Mouse (Mus musculus): ENCODE data around the gene Crebl2. TPM values are rescaled to one million over a fixed set of nuclear protein-coding genes. Genes with fewer than 3 reads are reported as not detected.

Gene Crebl2
- polyA plus RNA-seq, 1 experiment from 2014 or later: 2.6 TPM

DNA sequence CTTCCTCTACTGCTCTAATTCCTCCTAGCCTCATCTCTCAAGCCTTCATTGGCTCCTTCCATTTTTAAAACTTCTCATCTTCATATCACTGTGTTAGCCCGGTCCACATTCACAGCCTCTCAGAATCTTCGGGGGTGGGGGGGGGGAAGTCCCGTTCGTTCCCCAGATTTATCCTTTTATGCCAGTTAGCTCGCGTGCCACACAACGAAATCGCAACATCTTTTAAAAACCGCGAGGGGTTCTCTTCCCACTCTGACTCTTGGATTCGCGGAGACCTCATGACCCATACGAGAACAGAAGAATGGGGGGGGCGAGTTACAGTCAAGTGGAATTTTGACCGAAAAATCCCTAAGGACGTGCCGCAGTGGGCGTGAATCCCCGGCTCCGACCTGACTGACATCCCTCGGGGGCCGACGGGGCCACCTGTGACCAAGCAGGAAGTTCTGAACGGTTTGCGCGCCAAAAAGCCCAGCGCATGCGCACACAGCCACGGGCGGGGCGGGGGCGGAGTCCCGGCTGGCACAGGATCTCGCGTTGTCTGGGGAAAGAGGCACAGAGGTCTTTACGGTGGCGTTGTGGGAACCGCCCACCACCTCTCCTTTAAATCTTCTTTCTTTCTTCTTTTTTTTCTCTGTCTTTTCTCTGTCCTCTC is 67.6 kb downstream of the Crebl2 start:
- H3K4me3 ChIP-seq: peak overlapping the region; percentile 64
- H3K9me3 ChIP-seq (replicated peaks): no peaks in the 10 kb centered on the region
- H3K36me3 ChIP-seq (ENCODE audit: poor library complexity, severe bottlenecking): no peaks in the 10 kb centered on the region
- no peaks in the 10 kb centered on the region for H3K27me3 ChIP-seq
- WGBS: under 1% methylated on average over 38 of the region's 38 CpGs
- ATAC-seq: peak; percentile 92
- peak overlapping the region; percentile 92 for H3K9ac ChIP-seq
- peak overlapping the region; percentile 100 for H3K27ac ChIP-seq
- peaks cover 26% of the 10 kb centered on the region for H3K4me1 ChIP-seq
- peak overlapping the region; percentile 75 for H3K4me2 ChIP-seq

DNA sequence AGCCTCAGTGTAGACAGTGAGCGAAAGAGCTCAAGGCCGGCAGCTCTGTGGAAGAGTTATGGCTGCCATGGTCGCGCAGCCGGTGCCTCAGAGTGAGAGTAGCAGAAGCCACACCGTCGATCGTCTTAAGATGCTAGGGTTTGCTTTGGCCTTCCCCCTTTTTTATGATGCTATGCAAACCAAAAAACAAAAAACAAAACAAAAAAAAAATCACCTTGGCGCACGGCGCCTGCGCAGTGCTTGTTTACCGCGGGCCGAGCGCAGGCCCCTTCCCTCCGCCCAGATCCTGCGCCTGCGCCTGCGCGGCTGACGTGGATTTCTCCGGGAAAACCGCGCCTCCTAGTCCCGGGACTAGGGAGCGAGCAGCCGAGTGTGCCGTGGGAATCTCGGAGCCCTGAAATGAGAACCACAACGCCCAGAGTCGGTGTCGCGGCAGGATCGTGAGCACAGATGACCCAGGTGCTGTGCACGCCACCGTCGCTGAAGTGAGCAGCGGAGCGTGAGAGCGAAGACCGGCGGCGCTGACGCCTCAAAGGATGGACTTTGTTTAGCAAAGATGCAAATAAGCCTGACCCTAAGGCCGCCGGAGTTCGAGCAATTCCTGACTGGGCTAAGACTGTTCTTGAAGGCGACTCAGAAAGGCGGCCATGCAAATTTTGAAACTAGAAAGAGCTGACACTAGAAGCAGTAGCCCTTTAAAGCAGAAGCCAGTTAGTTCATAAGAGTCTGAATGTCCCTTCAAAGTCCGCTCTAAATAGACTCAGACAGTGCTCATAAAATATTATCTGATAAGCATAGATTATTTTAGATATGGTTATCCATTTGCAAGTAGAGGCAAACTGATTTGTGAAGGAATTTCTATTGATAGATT is 68.4 kb downstream of the Crebl2 start, which contains the start of gene Gpr19:
Gene Gpr19 (minus strand): TSS at position 484 of the 871 bp plus-strand sequence.
- peak; percentile 94 for ATAC-seq
- peaks cover 26% of the 10 kb centered on the region for H3K4me1 ChIP-seq
- no peaks in the 10 kb centered on the region for H3K27me3 ChIP-seq
- no peaks in the 10 kb centered on the region for H3K9me3 ChIP-seq (replicated peaks)
- no peaks in the 10 kb centered on the region for H3K36me3 ChIP-seq (ENCODE audit: poor library complexity, severe bottlenecking)
- H3K27ac ChIP-seq: peak within 1 kb of the TSS; percentile 100
- H3K4me2 ChIP-seq: peak within 1 kb of the TSS; percentile 75
- under 1% methylated on average over 51 of the region's 51 CpGs for WGBS
- peak within 1 kb of the TSS; percentile 92 for H3K9ac ChIP-seq
- H3K4me3 ChIP-seq: peak within 1 kb of the TSS; percentile 64

DNA sequence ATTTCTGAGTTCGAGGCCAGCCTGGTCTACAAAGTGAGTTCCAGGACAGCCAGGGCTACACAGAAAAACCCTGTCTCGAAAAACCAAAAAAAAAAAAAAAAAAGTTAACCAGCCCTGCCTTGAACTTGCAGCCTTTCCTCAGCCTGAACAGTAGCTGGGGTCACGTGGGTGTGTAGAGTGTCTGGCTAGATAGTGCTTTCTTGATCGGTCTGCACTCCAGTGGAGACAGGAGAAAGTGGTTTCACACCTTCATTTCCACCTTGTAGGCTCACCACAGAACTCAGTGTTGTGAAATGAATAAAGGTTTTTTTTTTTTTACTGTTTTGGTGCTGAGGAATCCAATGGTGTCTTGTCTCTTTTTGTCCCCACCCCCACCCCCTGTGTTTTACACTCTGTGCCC is 73.4 kb downstream of the Crebl2 start:
- 88% methylated on average over 3 of the region's 4 CpGs for WGBS
- no peak overlapping the region for H3K4me3 ChIP-seq
- no peaks in the 10 kb centered on the region for H3K9me3 ChIP-seq (replicated peaks)

DNA sequence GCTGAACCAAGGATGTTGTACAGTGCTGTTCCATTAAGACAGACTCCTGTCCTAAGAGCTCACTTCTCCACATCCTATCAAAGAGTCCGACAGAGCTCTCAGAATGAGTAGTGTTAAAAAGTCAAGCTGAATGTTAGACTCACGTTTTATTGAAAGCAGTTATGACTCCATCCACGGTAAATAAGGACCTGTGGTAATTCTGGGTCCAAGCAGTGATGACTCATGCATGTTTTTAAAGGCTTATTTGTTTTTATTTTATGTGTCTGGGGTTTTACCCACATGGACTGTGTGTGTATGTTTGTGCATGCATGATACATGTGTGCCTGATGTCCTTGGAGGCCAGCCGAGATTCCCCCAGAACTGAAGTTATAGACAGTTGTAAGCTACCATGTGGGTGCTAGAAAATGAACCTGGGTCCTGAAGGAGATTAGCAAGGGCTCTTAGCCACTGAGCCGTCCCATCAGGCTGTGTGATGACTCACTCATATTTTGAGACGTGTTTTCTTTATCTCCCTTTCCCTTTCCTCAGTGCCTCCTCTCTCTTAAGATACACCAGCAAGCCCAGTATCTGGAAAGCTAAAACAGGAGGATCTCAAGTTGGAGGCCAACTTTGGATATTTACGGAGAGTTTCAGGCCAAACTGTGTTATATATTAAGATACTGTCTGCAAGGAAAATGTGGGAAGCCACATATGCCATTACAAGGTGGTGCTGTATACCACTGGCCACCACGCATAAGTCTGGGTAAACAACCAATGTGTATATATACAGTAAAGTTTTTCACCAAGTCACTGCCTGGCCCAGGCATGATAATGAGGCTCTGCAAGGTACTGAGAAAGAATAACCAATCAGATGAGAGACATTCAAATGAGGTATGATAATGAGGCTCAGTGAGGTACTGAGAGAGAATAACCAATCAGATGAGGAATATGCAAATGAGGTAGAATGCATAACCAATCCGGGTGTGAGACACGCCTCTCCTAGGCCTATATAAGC is 74.2 kb downstream of the Crebl2 start:
- Histone ChIP-seq H3K4me3 (no peak overlapping the region), H3K9me3 (replicated peaks) (no peaks in the 10 kb centered on the region), H3K27me3 (no peaks in the 10 kb centered on the region), H3K4me1 (peaks cover 7% of the 10 kb centered on the region), H3K9ac (no peak overlapping the region), H3K27ac (no peak overlapping the region), H3K4me2 (no peak overlapping the region), H3K36me3 (ENCODE audit: poor library complexity, severe bottlenecking) (no peaks in the 10 kb centered on the region)
- ATAC-seq: no peak
- WGBS: 95% methylated on average over 10 of the region's 10 CpGs

More for the DNA sequence above, 73.4 kb downstream of the Crebl2 start:
- Histone ChIP-seq H3K4me2 (no peak overlapping the region), H3K9ac (no peak overlapping the region), H3K27ac (no peak overlapping the region), H3K4me1 (peaks cover 11% of the 10 kb centered on the region), H3K27me3 (no peaks in the 10 kb centered on the region), H3K36me3 (ENCODE audit: poor library complexity, severe bottlenecking) (no peaks in the 10 kb centered on the region)
- no peak for ATAC-seq

DNA sequence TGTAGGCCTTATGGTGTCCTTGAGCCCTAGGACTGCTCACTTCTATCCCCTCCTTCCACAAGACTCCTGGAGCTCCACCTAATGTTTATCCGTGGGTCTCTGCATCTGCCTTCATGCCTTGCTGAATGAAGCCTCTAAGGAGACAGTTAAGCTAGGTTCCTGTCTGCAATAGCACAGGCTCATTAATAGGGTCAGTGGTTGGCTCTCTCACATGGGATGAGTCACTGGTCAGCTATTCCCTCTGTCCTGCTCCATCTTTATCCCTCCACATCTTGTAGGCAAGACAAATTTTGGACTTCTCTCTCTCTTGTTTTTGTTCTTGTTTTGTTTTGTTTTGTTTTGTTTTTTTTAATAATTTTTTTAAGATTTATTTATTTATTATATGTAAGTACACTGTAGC is 75.9 kb downstream of the Crebl2 start:
- Histone ChIP-seq H3K36me3 (ENCODE audit: poor library complexity, severe bottlenecking) (no peaks in the 10 kb centered on the region), H3K4me1 (no peaks in the 10 kb centered on the region), H3K27me3 (no peaks in the 10 kb centered on the region), H3K27ac (no peak overlapping the region), H3K4me2 (no peak overlapping the region), H3K4me3 (no peak overlapping the region), H3K9ac (no peak overlapping the region), H3K9me3 (replicated peaks) (no peaks in the 10 kb centered on the region)
- no peak for ATAC-seq
- 72% methylated on average over 1 of the region's 1 CpGs for WGBS

Other genes with a start within 250 kb of the Crebl2 start
- gene Mansc1, start 197.7 kb upstream of the Crebl2 start, polyA plus RNA-seq (2015; fragmentation: Nextera tagmentation; extraction: Ambion mirVana): 0.77 and 0.89 TPM in 2 replicates
- 35.5 and 40.2 TPM in 2 replicates for gene Borcs5, start 190.6 kb upstream of the Crebl2 start, polyA plus RNA-seq (2015; fragmentation: Nextera tagmentation; extraction: Ambion mirVana)
- gene Dusp16, start 37.5 kb upstream of the Crebl2 start, polyA plus RNA-seq (2015; fragmentation: Nextera tagmentation; extraction: Ambion mirVana): 13.8 and 15.4 TPM in 2 replicates
- 45.5 and 46.4 TPM in 2 replicates for gene Gpr19, start 68.4 kb downstream of the Crebl2 start, polyA plus RNA-seq (2015; fragmentation: Nextera tagmentation; extraction: Ambion mirVana)
- 48.8 and 58.5 TPM in 2 replicates for gene Cdkn1b, start 90.2 kb downstream of the Crebl2 start, polyA plus RNA-seq (2015; fragmentation: Nextera tagmentation; extraction: Ambion mirVana)
- 3.5 and 3.6 TPM in 2 replicates for gene Apold1, start 151.6 kb downstream of the Crebl2 start, polyA plus RNA-seq (2015; fragmentation: Nextera tagmentation; extraction: Ambion mirVana)
- gene Ddx47, start 181.5 kb downstream of the Crebl2 start, polyA plus RNA-seq (2015; fragmentation: Nextera tagmentation; extraction: Ambion mirVana): 93.9 and 101 TPM in 2 replicates
- 0.45 and 0.53 TPM in 2 replicates for gene Gprc5a, start 235.5 kb downstream of the Crebl2 start, polyA plus RNA-seq (2015; fragmentation: Nextera tagmentation; extraction: Ambion mirVana)